In genomic region chr17:14578721-14579120, GRCm38 (mm10) we compare ENCODE assay signal across 16 mouse cellular contexts.
"Had no signal": no experiment of that assay in that cellular context is flagged by ENCODE, and none has a peak within 500 bp of the region (broad histone marks: within the 10 kb centered on the region; RNA-seq: fewer than 3 reads in every experiment).

No protein-coding gene starts in this region.

- ATAC-seq: liver, postnatal 0 days; midbrain, embryonic 15.5 days had no signal

- H3K27me3 ChIP-seq: kidney, embryonic 15.5 days; liver, embryonic 13.5 days; lung, embryonic 15.5 days; megakaryocyte, embryonic 14.5 days; midbrain, embryonic 15.5 days; neural tube, embryonic 12.5 days had no signal

- H3K9me3 ChIP-seq: kidney, embryonic 15.5 days; liver, embryonic 13.5 days; lung, embryonic 15.5 days; megakaryocyte, embryonic 14.5 days; midbrain, embryonic 15.5 days; neural tube, embryonic 12.5 days had no signal

- H3K4me2 ChIP-seq: kidney, embryonic 15.5 days; liver, embryonic 13.5 days; lung, embryonic 15.5 days; midbrain, embryonic 11.5 days; midbrain, embryonic 15.5 days; neural tube, embryonic 12.5 days had no signal

- H3K9ac ChIP-seq: kidney, embryonic 15.5 days; liver, embryonic 13.5 days; liver, postnatal 0 days; lung, embryonic 15.5 days; midbrain, embryonic 15.5 days; neural tube, embryonic 12.5 days had no signal

- H3K4me3 ChIP-seq: kidney, embryonic 15.5 days; liver, embryonic 13.5 days; lung, embryonic 15.5 days; megakaryocyte, embryonic 14.5 days; midbrain, embryonic 15.5 days; neural tube, embryonic 12.5 days had no signal

- H3K27ac ChIP-seq: kidney, embryonic 15.5 days; liver, embryonic 13.5 days; lung, embryonic 15.5 days; macrophage; midbrain, embryonic 15.5 days; neural tube, embryonic 12.5 days had no signal

- H3K4me1 ChIP-seq: kidney, embryonic 15.5 days; liver, embryonic 13.5 days; lung, embryonic 15.5 days; megakaryocyte, embryonic 14.5 days; midbrain, embryonic 15.5 days; neural tube, embryonic 12.5 days had no signal

- H3K36me3 ChIP-seq: kidney, embryonic 15.5 days; liver, embryonic 13.5 days; lung, embryonic 15.5 days; midbrain, embryonic 15.5 days; neural tube, embryonic 12.5 days had no signal

- DNase-seq: kidney, adult 2 months; kidney, postnatal 14 days; layer of hippocampus, postnatal 36 days; liver; liver, embryonic 13.5 days; liver, postnatal 0 days; lung, postnatal 14 days; thymus, adult 18-20 months; thymus, postnatal 14 days had no signal
